Mouse (Mus musculus) CH12.LX (cell line): ENCODE data around the gene Tnnc2. TPM values are rescaled to one million over a fixed set of nuclear protein-coding genes. Genes with fewer than 3 reads are reported as not detected.

Experiments
- DNase-seq: peaks from one replicate; pipeline ENCODE4 v3.0.0-alpha.2; 2013; ENCODE audit errors: extremely low read depth
- H3K27ac ChIP-seq: 2 replicates; pipeline ENCODE4 v1.5.1; 2012; ENCODE audit warnings: low read depth, mild to moderate bottlenecking, control low read depth, moderate library complexity; ENCODE audit not compliant: insufficient read depth
- H3K27me3 ChIP-seq: replicated peaks from 2 replicates; pipeline ENCODE3; 2012; ENCODE audit warnings: inconsistent platforms
- H3K36me3 ChIP-seq, 2 experiments: replicated peaks in 1 of 2; 2 replicates each; pipeline versions ENCODE3 to v1.6.1; 2012; ENCODE audit warnings: inconsistent platforms in 1 of 2, low read length in 1 of 2, mild to moderate bottlenecking in 1 of 2, mixed read lengths in 1 of 2, moderate library complexity in 1 of 2; ENCODE audit not compliant: control insufficient read depth in 1 of 2, insufficient read depth in 1 of 2
- H3K4me1 ChIP-seq, 2 experiments: 2 replicates each; pipeline ENCODE4 v1.6.1; 2012; ENCODE audit warnings: inconsistent platforms in 1 of 2, moderate library complexity in 1 of 2; ENCODE audit not compliant: insufficient read depth in 2 of 2, control insufficient read depth in 1 of 2
- H3K4me2 ChIP-seq: 2 replicates; pipeline ENCODE4 v1.6.1; 2012; ENCODE audit warnings: low read depth, mild to moderate bottlenecking, control low read depth; ENCODE audit not compliant: poor library complexity, insufficient read depth, severe bottlenecking
- H3K4me3 ChIP-seq, 3 experiments: fragments of 150-350 bp in 1 of 3; sonication (generic) in 1 of 3; replicated peaks in 1 of 3; 2 replicates each; pipeline versions ENCODE3 to v1.5.1; 2011 to 2012; ENCODE audit warnings: low read depth in 2 of 3, low read length in 2 of 3, mild to moderate bottlenecking in 2 of 3, moderate library complexity in 2 of 3, control low read depth in 1 of 3, improper control_type of control experiment in 1 of 3, inconsistent platforms in 1 of 3, mixed read lengths in 1 of 3; ENCODE audit not compliant: poor library complexity in 1 of 3
- H3K79me2 ChIP-seq: replicated peaks from 2 replicates; pipeline ENCODE4 v1.6.1; 2012; ENCODE audit warnings: mild to moderate bottlenecking, moderate library complexity; ENCODE audit not compliant: control insufficient read depth, poor library complexity, insufficient read depth, severe bottlenecking; ENCODE audit errors: extremely low read depth
- H3K9ac ChIP-seq: 2 replicates; pipeline ENCODE4 v1.6.1; 2012; ENCODE audit warnings: low read depth, mild to moderate bottlenecking, control low read depth, moderate library complexity; ENCODE audit not compliant: insufficient read depth
- H3K9me3 ChIP-seq: replicated peaks from 2 replicates; pipeline ENCODE3; 2012; ENCODE audit warnings: low read length, inconsistent platforms, mixed read lengths
- CHD1 ChIP-seq: IDR thresholded peaks from 2 replicates; pipeline ENCODE4 v1.6.1; 2012; ENCODE audit warnings: low read depth, low read length, improper control_type of control experiment, inconsistent platforms
- CTCF ChIP-seq, 2 experiments: IDR thresholded peaks in 1 of 2; conservative IDR thresholded peaks in 1 of 2; 2 replicates each; pipeline ENCODE4 v1.5.1; 2011 to 2012; ENCODE audit warnings: low read depth in 2 of 2, low read length in 2 of 2, improper control_type of control experiment in 1 of 2, inconsistent platforms in 1 of 2, mild to moderate bottlenecking in 1 of 2, moderate library complexity in 1 of 2
- E2F4 ChIP-seq: IDR thresholded peaks from 2 replicates; pipeline ENCODE4 v1.6.1; 2011; ENCODE audit warnings: low read depth, low read length, improper control_type of control experiment; ENCODE audit not compliant: insufficient replicate concordance
- EP300 ChIP-seq: IDR thresholded peaks from 2 replicates; pipeline ENCODE4 v1.6.1; 2011; ENCODE audit warnings: low read length, improper control_type of control experiment
- HCFC1 ChIP-seq: IDR thresholded peaks from 2 replicates; pipeline ENCODE4 v1.6.1; 2012; ENCODE audit warnings: low read depth, mild to moderate bottlenecking, inconsistent platforms, low read length, improper control_type of control experiment
- IRF4 ChIP-seq: IDR thresholded peaks from 2 replicates; pipeline ENCODE4 v1.6.1; 2014; ENCODE audit warnings: low read depth, mild to moderate bottlenecking, inconsistent platforms, low read length, improper control_type of control experiment
- JUN ChIP-seq: IDR thresholded peaks from 2 replicates; pipeline ENCODE4 v1.6.1; 2011; ENCODE audit warnings: low read depth, mild to moderate bottlenecking, low read length, improper control_type of control experiment, moderate library complexity; ENCODE audit not compliant: insufficient read depth
- KAT2A ChIP-seq: IDR thresholded peaks from 2 replicates; pipeline ENCODE4 v1.6.1; 2012; ENCODE audit warnings: low read length, improper control_type of control experiment, inconsistent platforms; ENCODE audit not compliant: insufficient replicate concordance
- MAX ChIP-seq: IDR thresholded peaks from 2 replicates; pipeline ENCODE4 v1.6.1; 2011; ENCODE audit warnings: low read length, improper control_type of control experiment
- MAZ ChIP-seq: IDR thresholded peaks from 2 replicates; pipeline ENCODE4 v1.6.1; 2012; ENCODE audit warnings: low read depth, mild to moderate bottlenecking, inconsistent platforms, low read length, improper control_type of control experiment, moderate library complexity
- MXI1 ChIP-seq: IDR thresholded peaks from 2 replicates; pipeline ENCODE4 v1.6.1; 2011; ENCODE audit warnings: mild to moderate bottlenecking, low read depth, low read length, improper control_type of control experiment
- MYC ChIP-seq: IDR thresholded peaks from 2 replicates; pipeline ENCODE4 v1.6.1; 2011; ENCODE audit warnings: low read depth, mild to moderate bottlenecking, improper control_type of control experiment, low read length
- NELFE ChIP-seq: IDR thresholded peaks from 2 replicates; pipeline ENCODE4 v1.6.1; 2011; ENCODE audit warnings: low read depth, low read length, improper control_type of control experiment
- NRF1 ChIP-seq: IDR thresholded peaks from 2 replicates; pipeline ENCODE4 v1.6.1; 2014; ENCODE audit warnings: low read depth, mild to moderate bottlenecking, inconsistent platforms, low read length, improper control_type of control experiment, moderate library complexity
- PAX5 ChIP-seq: IDR thresholded peaks from 2 replicates; pipeline ENCODE4 v1.6.1; 2012; ENCODE audit warnings: low read length, inconsistent platforms, mixed read lengths
- POLR2A ChIP-seq: IDR thresholded peaks from 2 replicates; pipeline ENCODE4 v1.6.1; 2011; ENCODE audit warnings: low read depth, mild to moderate bottlenecking, improper control_type of control experiment, low read length
- POLR2AphosphoS2 ChIP-seq: IDR thresholded peaks from 2 replicates; pipeline ENCODE4 v1.6.1; 2011; ENCODE audit warnings: low read depth, low read length, improper control_type of control experiment
- RCOR1 ChIP-seq: conservative IDR thresholded peaks from 2 replicates; pipeline ENCODE4 v1.6.1; 2012; ENCODE audit warnings: low read depth, mild to moderate bottlenecking, inconsistent platforms, low read length, improper control_type of control experiment
- SMC3 ChIP-seq: IDR thresholded peaks from 2 replicates; pipeline ENCODE4 v1.6.1; 2011; ENCODE audit warnings: low read depth, low read length, improper control_type of control experiment
- TBP ChIP-seq: conservative IDR thresholded peaks from 2 replicates; pipeline ENCODE4 v1.6.1; 2011; ENCODE audit warnings: low read depth, low read length, improper control_type of control experiment
- UBTF ChIP-seq: IDR thresholded peaks from 2 replicates; pipeline ENCODE4 v1.6.1; 2012; ENCODE audit warnings: low read depth, mild to moderate bottlenecking, inconsistent platforms, low read length, improper control_type of control experiment, moderate library complexity
- USF1 ChIP-seq: IDR thresholded peaks from 2 replicates; pipeline ENCODE4 v1.6.1; 2014; ENCODE audit warnings: low read depth, mild to moderate bottlenecking, inconsistent platforms, low read length, improper control_type of control experiment
- ZKSCAN1 ChIP-seq: IDR thresholded peaks from 2 replicates; pipeline ENCODE4 v1.6.1; 2012; ENCODE audit warnings: low read depth, inconsistent platforms, low read length, improper control_type of control experiment, borderline replicate concordance
- ZMIZ1 ChIP-seq: IDR thresholded peaks from 2 replicates; pipeline ENCODE4 v1.6.1; 2012; ENCODE audit warnings: low read depth, mild to moderate bottlenecking, inconsistent platforms, low read length, improper control_type of control experiment
- ZNF384 ChIP-seq: IDR thresholded peaks from 2 replicates; pipeline ENCODE4 v1.6.1; 2012; ENCODE audit warnings: low read depth, low read length, improper control_type of control experiment, inconsistent platforms
- dilution Hi-C: fragments of 300-500 bp; cut with MboI; formaldehyde crosslinking; loops from 2 replicates; pipeline ENCODE4 v1.14.3; 2020; ENCODE audit warnings: low sequenced_read_pairs; ENCODE audit not compliant: extremely low pct_unique_long_range_greater_than_20kb, extremely low pct_ligation_motif_present
- in situ Hi-C: fragments of 300-500 bp; cut with MboI; formaldehyde crosslinking; loops from 3 replicates; pipeline ENCODE4 v1.14.3; 2019; ENCODE audit warnings: low sequenced_read_pairs, low pct_ligation_motif_present, low pct_unique_long_range_greater_than_20kb, mixed read lengths
- polyA plus RNA-seq: library from polyadenylated mRNA; unstranded; fragments of >175 nt; gene quantifications from 2 replicates; pipeline ENCODE4 v1.2.1, GENCODE M21; 2012; ENCODE audit warnings: low read depth; ENCODE audit not compliant: insufficient read length
- total RNA-seq, 2 experiments: library from RNA; depleted of rRNA; stranded (reverse); fragments of 300-350 nt in 1 of 2; fragments of >200 nt in 1 of 2; gene quantifications; 2 replicates each; pipeline ENCODE4 v1.2.3; 2012 to 2014

The Tnnc2 gene
- total and polyA plus RNA-seq, 3 experiments = not detected

DNA sequence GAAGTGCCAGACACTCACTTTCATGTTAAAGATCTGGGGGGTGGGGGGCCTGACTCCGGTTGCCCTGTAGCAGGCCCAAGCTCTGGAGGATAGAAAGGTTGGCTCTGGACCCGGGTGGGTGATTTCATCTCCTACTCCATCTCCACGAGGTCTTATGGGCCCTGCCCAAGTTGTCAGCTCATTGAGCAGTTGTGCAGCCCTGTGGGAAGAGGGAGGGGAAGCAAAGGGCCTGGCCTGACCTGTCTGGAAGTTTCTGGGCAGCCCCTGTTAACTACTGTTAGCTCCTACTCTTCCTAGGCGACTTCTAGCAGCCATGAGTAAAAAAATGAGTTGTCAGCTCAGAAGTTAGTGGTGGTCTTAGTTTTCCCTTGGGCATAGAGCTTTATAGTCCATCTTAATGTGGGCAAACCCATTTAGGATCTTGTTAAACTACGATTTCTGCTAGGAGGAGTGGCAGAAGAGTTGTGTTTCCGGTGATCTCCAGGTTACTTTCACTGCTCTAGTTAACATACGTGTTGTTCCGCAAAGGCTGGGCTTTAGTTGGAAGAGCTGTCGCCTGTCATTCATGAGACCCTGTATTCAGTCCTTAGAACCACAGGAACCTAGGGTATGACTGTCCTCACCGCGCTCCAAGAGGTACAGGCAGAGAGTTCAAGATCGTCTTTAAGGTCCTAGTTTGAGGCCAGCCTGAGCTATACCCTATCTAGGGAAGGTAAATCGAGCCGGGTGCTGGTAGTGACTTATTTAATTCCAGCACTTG, 6.4 kb downstream of the Tnnc2 start:
- Histone ChIP-seq H3K4me2 (no peak overlapping the region), H3K4me3 (no peak overlapping the region), H3K9me3 (no peaks in the 10 kb centered on the region), H3K27ac (no peak overlapping the region), H3K27me3 (peaks cover 20% of the 10 kb centered on the region), H3K36me3 (peaks cover 17 to 33% of the 10 kb centered on the region in 2 experiments), H3K79me2 (peaks cover 10% of the 10 kb centered on the region; the same call in 1 of the 2 replicates), H3K9ac (no peak overlapping the region), H3K4me1 (peaks cover 7 to 19% of the 10 kb centered on the region in 2 experiments)
- TF ChIP-seq HCFC1 (no peak), ZKSCAN1 (no peak), MXI1 (no peak), EP300 (no peak), KAT2A (no peak), POLR2A (peak; percentile 24), POLR2AphosphoS2 (peak; percentile 51; the same call in 1 of the 2 replicates), ZMIZ1 (peak; percentile 39; the same call in 1 of the 2 replicates), SMC3 (no peak), ZNF384 (no peak)
- dilution Hi-C loops = no loop called here
- DNase-seq = no peak
- in situ Hi-C loops = no loop called here

GRCm38 (mm10) chr2:164771123-164771522, 8.6 kb downstream of the Tnnc2 start:
- Histone ChIP-seq H3K79me2 (peaks cover 10% of the 10 kb centered on the region; the same call in 1 of the 2 replicates), H3K27me3 (no peaks in the 10 kb centered on the region), H3K9ac (no peak overlapping the region; the same call in 1 of the 2 replicates), H3K4me3 (peak overlapping the region; percentile 73 to 98 (median 92)), H3K27ac (no peak overlapping the region), H3K9me3 (no peaks in the 10 kb centered on the region), H3K36me3 (peaks cover 32 to 55% of the 10 kb centered on the region in 2 experiments), H3K4me1 (peaks cover 9 to 28% of the 10 kb centered on the region in 2 experiments), H3K4me2 (peak overlapping the region; percentile 73; the same call in 1 of the 2 replicates)
- dilution Hi-C loops (no loop called here), in situ Hi-C loops (no loop called here)
- TF ChIP-seq NELFE (no peak), MAZ (no peak), PAX5 (no peak), ZNF384 (no peak), USF1 (no peak), RCOR1 (no peak), MXI1 (no peak), IRF4 (no peak), EP300 (no peak), CHD1 (no peak), NRF1 (no peak), POLR2AphosphoS2 (no peak), UBTF (no peak), MAX (no peak), SMC3 (no peak), CTCF (conservative IDR thresholded peaks at IDR 0.05 in 1 of 2, IDR thresholded peaks at IDR 0.05 in 1 of 2; ENCODE audit: low read depth in 2 of 2, low read length in 2 of 2) (no peak), E2F4 (no peak), TBP (no peak), JUN (no peak), MYC (no peak)
- no peak for DNase-seq
